Mouse (Mus musculus) thymus, postnatal 36 days (tissue): ENCODE data around the gene Bard1.

Experiments
- DNase-seq, 2 experiments: peaks; one replicate each; pipeline ENCODE4 v3.0.0; 2022; ENCODE audit warnings: mixed read lengths in 2 of 2

Gene Bard1

GRCm38 (mm10) chr1:71102344-71103173 is at the start of gene Bard1:
Gene Bard1 (minus strand): TSS chr1:71103146.
- peak; percentile 97 to 99 for DNase-seq

GRCm38 (mm10) chr1:71127171-71127570 is 24.2 kb upstream of the Bard1 start:
- no peak for DNase-seq

- no peak for DNase-seq
These were observed 15.6 kb upstream of the Bard1 start for GRCm38 (mm10) chr1:71118511-71118910.

- DNase-seq: no peak
These were observed 14.3 kb upstream of the Bard1 start for GRCm38 (mm10) chr1:71117253-71117652.

GRCm38 (mm10) chr1:71115781-71116180 is 12.8 kb upstream of the Bard1 start:
- no peak for DNase-seq

- DNase-seq: no peak
These were observed 6.9 kb upstream of the Bard1 start for GRCm38 (mm10) chr1:71109858-71110257.

GRCm38 (mm10) chr1:71106127-71106526 is 3.2 kb upstream of the Bard1 start:
- no peak for DNase-seq

GRCm38 (mm10) chr1:71105724-71106123 is 2.8 kb upstream of the Bard1 start:
- no peak for DNase-seq

- peak; percentile 16 to 33 for DNase-seq
These were observed 373 bp upstream of the Bard1 start for GRCm38 (mm10) chr1:71103174-71103864.

- no peak for DNase-seq
These were observed 1.5 kb downstream of the Bard1 start for GRCm38 (mm10) chr1:71101369-71101970.

GRCm38 (mm10) chr1:71100591-71101368 is 2.2 kb downstream of the Bard1 start:
- peak in 1 of 2 experiments; percentile 3 for DNase-seq

GRCm38 (mm10) chr1:71099945-71100515 is 2.9 kb downstream of the Bard1 start:
- DNase-seq: peak; percentile 30 to 33

- no peak for DNase-seq
These were observed 6.9 kb downstream of the Bard1 start for GRCm38 (mm10) chr1:71096031-71096430.

GRCm38 (mm10) chr1:71095211-71095805 is 7.6 kb downstream of the Bard1 start:
- DNase-seq: no peak

GRCm38 (mm10) chr1:71075651-71076050 is 27.3 kb downstream of the Bard1 start:
- no peak for DNase-seq

- no peak for DNase-seq
These were observed 32.2 kb downstream of the Bard1 start for GRCm38 (mm10) chr1:71070771-71071170.

GRCm38 (mm10) chr1:71068728-71069304 is 34.1 kb downstream of the Bard1 start:
- DNase-seq: no peak

- DNase-seq: no peak
These were observed 39.0 kb downstream of the Bard1 start for GRCm38 (mm10) chr1:71063885-71064492.

- DNase-seq: no peak
These were observed 46.8 kb downstream of the Bard1 start for GRCm38 (mm10) chr1:71056143-71056542.

- no peak for DNase-seq
These were observed 47.5 kb downstream of the Bard1 start for GRCm38 (mm10) chr1:71055454-71055853.

- no peak for DNase-seq
These were observed 50.2 kb downstream of the Bard1 start for GRCm38 (mm10) chr1:71052756-71053155.
